Mouse (Mus musculus) limb, embryonic 12.5 days (tissue): ENCODE results near the gene Strn3. TPM values are rescaled to one million over a fixed set of nuclear protein-coding genes. Genes with fewer than 3 reads are reported as not detected.
"Not testable (repeated sequence)": the region's sequence is repeated elsewhere in the genome, so short reads cannot be mapped to it uniquely, and the experiment has no call there.

ENCODE experiments used
- ATAC-seq: fragments of 200-750 bp; cut with Nextera tagmentation; 2 replicates; pipeline ENCODE4 v1.8.0; 2017; ENCODE audit warnings: low read depth, moderate TSS enrichment; ENCODE audit not compliant: insufficient number of reproducible peaks, insufficient read depth, low FRiP score, low TSS enrichment
- H3K27ac ChIP-seq: fragments of 300-500 bp; sonication (generic); 2 replicates; pipeline ENCODE4 v1.5.1; 2016; ENCODE audit warnings: mild to moderate bottlenecking, moderate library complexity
- H3K27me3 ChIP-seq: fragments of 300-500 bp; sonication (generic); 2 replicates; pipeline ENCODE4 v1.6.1; 2016; ENCODE audit warnings: mild to moderate bottlenecking, moderate library complexity
- H3K36me3 ChIP-seq: fragments of 300-500 bp; sonication (generic); 2 replicates; pipeline ENCODE4 v1.6.1; 2016; ENCODE audit warnings: mild to moderate bottlenecking, moderate library complexity
- H3K4me1 ChIP-seq: fragments of 300-500 bp; sonication (generic); replicated peaks from 2 replicates; pipeline ENCODE4 v1.6.1; 2016
- H3K4me2 ChIP-seq: fragments of 300-500 bp; sonication (generic); 2 replicates; pipeline ENCODE4 v1.6.1; 2016; ENCODE audit warnings: mild to moderate bottlenecking, moderate library complexity
- H3K4me3 ChIP-seq: fragments of 300-500 bp; sonication (generic); replicated peaks from 2 replicates; pipeline ENCODE4 v1.5.1; 2016; ENCODE audit warnings: mild to moderate bottlenecking
- H3K9ac ChIP-seq: fragments of 300-500 bp; sonication (generic); replicated peaks from 2 replicates; pipeline ENCODE4 v1.6.1; 2016; ENCODE audit warnings: mild to moderate bottlenecking, moderate library complexity
- H3K9me3 ChIP-seq: fragments of 300-500 bp; sonication (generic); 2 replicates; pipeline ENCODE4 v1.6.1; 2016; ENCODE audit warnings: mild to moderate bottlenecking, moderate library complexity
- WGBS: fragments of 180-500 bp; shearing (Covaris S2); methylation state at CpG from one replicate; pipeline ENCODE4 v1.1.7; 2016; 5-methylcytosine and 5-hydroxymethylcytosine counted together
- polyA plus RNA-seq: library from polyadenylated mRNA; unstranded; fragments of >200 nt; fragmentation: Nextera tagmentation; extraction: Ambion mirVana; gene quantifications from 2 replicates; pipeline ENCODE4 v1.2.1, GENCODE M21; 2016

Strn3 gene
- polyA plus RNA-seq, 1 experiment from 2014 or later: 63.7 TPM

- H3K9ac ChIP-seq: no peak overlapping the region
- no peaks in the 10 kb centered on the region for H3K27me3 ChIP-seq
- no peaks in the 10 kb centered on the region for H3K4me1 ChIP-seq
- H3K4me3 ChIP-seq: no peak overlapping the region
- H3K4me2 ChIP-seq: no peak overlapping the region
- H3K27ac ChIP-seq: no peak overlapping the region
- no peak for ATAC-seq
- no peaks in the 10 kb centered on the region for H3K9me3 ChIP-seq
- peaks cover 21% of the 10 kb centered on the region for H3K36me3 ChIP-seq
- 93% methylated on average over 1 of the region's 1 CpGs for WGBS
Measured at GRCm38 (mm10) chr12:51655944-51656465, 35.7 kb downstream of the Strn3 start.

GRCm38 (mm10) chr12:51649401-51649800 lies 42.3 kb downstream of the Strn3 start:
- not testable (repeated sequence) for H3K4me2 ChIP-seq, H3K27ac ChIP-seq, H3K27me3 ChIP-seq, H3K9me3 ChIP-seq, H3K4me3 ChIP-seq, H3K9ac ChIP-seq, H3K4me1 ChIP-seq, ATAC-seq
- H3K36me3 ChIP-seq: peaks cover 32% of the 10 kb centered on the region

DNA sequence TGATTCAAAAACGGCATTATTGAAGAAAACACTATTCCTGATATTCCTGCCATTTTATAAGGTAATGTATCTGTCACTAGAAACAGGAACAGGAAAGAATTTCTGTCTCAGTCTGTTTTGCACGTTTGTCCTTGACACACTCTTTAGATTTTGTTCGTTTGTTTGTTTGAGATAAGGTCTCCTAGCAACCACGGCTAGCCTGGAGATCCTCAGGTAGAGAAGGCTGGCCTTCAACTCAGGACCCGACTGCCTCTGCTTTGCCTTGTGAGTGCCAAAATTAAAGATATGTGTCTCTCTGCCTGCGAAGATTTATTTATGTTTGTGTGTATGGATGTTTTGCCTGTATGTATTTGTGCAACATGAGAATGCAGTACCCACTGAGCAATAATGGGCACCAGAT lies 49.8 kb downstream of the Strn3 start:
- Histone ChIP-seq H3K9me3 (no peaks in the 10 kb centered on the region), H3K4me1 (no peaks in the 10 kb centered on the region), H3K27ac (no peak overlapping the region), H3K27me3 (no peaks in the 10 kb centered on the region), H3K4me2 (no peak overlapping the region), H3K36me3 (peaks cover 19% of the 10 kb centered on the region), H3K9ac (no peak overlapping the region), H3K4me3 (no peak overlapping the region)
- ATAC-seq: no peak
- 56% methylated on average over 6 of the region's 6 CpGs for WGBS

GRCm38 (mm10) chr12:51636689-51637470 lies 54.8 kb downstream of the Strn3 start:
- WGBS: 67% methylated on average over 2 of the region's 2 CpGs
- Histone ChIP-seq H3K9me3 (no peaks in the 10 kb centered on the region), H3K4me3 (no peak overlapping the region), H3K9ac (no peak overlapping the region), H3K36me3 (peaks cover 9% of the 10 kb centered on the region), H3K27me3 (no peaks in the 10 kb centered on the region), H3K4me2 (no peak overlapping the region), H3K27ac (no peak overlapping the region), H3K4me1 (no peaks in the 10 kb centered on the region)
- no peak for ATAC-seq

- Histone ChIP-seq H3K4me1 (no peaks in the 10 kb centered on the region), H3K27ac (no peak overlapping the region), H3K4me2 (no peak overlapping the region), H3K9me3 (no peaks in the 10 kb centered on the region), H3K27me3 (no peaks in the 10 kb centered on the region), H3K4me3 (no peak overlapping the region), H3K36me3 (peaks cover 5% of the 10 kb centered on the region), H3K9ac (no peak overlapping the region)
- WGBS: 92% methylated on average over 2 of the region's 2 CpGs
- ATAC-seq: no peak
Measured at GRCm38 (mm10) chr12:51636260-51636659, 55.4 kb downstream of the Strn3 start.

DNA sequence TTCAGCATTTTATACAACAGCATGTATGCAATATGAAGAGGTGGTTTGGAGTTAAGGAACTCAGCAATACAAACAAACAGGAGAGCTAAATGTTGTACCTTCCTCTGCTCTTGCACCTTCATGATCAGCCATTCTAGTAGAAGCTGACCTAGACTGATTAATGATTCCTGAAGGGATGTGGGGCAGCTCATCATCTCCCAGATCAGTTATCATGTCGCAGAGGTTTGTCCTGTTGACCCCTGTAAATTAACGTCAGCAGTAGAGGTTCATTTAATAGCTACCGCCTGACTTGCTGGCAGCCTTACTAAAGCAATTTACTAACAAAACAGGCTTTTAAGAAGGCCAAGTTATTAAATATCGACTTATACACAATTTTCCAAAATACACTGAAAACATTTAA lies 58.2 kb downstream of the Strn3 start:
- ATAC-seq: no peak
- no peak overlapping the region for H3K9ac ChIP-seq
- no peaks in the 10 kb centered on the region for H3K27me3 ChIP-seq
- no peaks in the 10 kb centered on the region for H3K9me3 ChIP-seq
- H3K27ac ChIP-seq: no peak overlapping the region
- no peaks in the 10 kb centered on the region for H3K36me3 ChIP-seq
- no peak overlapping the region for H3K4me2 ChIP-seq
- H3K4me1 ChIP-seq: no peaks in the 10 kb centered on the region
- H3K4me3 ChIP-seq: no peak overlapping the region
- WGBS: 64% methylated on average over 4 of the region's 4 CpGs

DNA sequence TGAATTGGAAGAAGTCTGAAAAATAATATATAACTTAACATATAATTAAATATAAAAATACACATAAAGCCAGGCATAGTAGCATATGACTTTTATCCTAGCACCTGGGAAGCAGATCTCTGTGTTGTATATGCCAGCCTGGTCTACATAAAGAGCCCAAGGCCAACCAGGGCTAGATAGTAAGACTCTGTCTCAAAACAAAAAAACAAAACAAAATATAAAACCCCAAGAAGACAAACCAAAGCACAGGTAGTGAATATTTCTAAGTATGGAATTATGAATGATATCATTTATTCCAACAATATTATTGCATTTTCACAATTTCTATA lies 68.4 kb downstream of the Strn3 start:
- Histone ChIP-seq H3K36me3 (peaks cover 44% of the 10 kb centered on the region), H3K4me1 (no peaks in the 10 kb centered on the region), H3K27me3 (no peaks in the 10 kb centered on the region), H3K4me2 (no peak overlapping the region), H3K9me3 (no peaks in the 10 kb centered on the region), H3K9ac (no peak overlapping the region), H3K27ac (no peak overlapping the region), H3K4me3 (no peak overlapping the region)
- no peak for ATAC-seq

GRCm38 (mm10) chr12:51622670-51623365 lies 68.9 kb downstream of the Strn3 start:
- peaks cover 47% of the 10 kb centered on the region for H3K36me3 ChIP-seq
- H3K9ac ChIP-seq: no peak overlapping the region
- no peak overlapping the region for H3K4me3 ChIP-seq
- H3K4me1 ChIP-seq: no peaks in the 10 kb centered on the region
- no peak overlapping the region for H3K4me2 ChIP-seq
- H3K27ac ChIP-seq: no peak overlapping the region
- 78% methylated on average over 5 of the region's 5 CpGs for WGBS
- no peak for ATAC-seq
- H3K9me3 ChIP-seq: no peaks in the 10 kb centered on the region
- H3K27me3 ChIP-seq: no peaks in the 10 kb centered on the region

GRCm38 (mm10) chr12:51621161-51621560 lies 70.5 kb downstream of the Strn3 start:
- Histone ChIP-seq H3K9me3 (no peaks in the 10 kb centered on the region), H3K27ac (no peak overlapping the region), H3K4me2 (no peak overlapping the region), H3K4me1 (no peaks in the 10 kb centered on the region), H3K36me3 (peaks cover 56% of the 10 kb centered on the region), H3K4me3 (no peak overlapping the region), H3K9ac (no peak overlapping the region), H3K27me3 (no peaks in the 10 kb centered on the region)
- no peak for ATAC-seq
- 94% methylated on average over 5 of the region's 5 CpGs for WGBS

DNA sequence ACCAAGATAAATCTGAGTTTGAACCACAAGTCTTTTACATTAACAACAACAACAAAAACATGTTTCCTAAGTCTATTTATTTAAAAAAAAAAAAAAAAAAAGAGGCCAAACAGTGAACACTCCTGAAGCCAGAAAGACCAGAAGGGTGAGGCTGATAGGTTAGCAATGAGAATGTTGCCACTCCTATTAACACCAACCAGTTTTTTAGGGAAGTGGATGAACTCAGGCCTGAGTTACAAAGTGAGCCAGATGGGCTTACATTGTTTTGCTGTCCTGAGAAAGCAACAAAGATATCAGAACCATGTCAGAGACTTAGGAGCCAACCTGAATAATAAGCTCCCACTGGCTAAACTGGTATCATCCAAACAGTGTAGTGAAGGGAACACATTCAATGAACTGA lies 71.1 kb downstream of the Strn3 start:
- Histone ChIP-seq H3K4me2 (no peak overlapping the region), H3K4me1 (no peaks in the 10 kb centered on the region), H3K4me3 (no peak overlapping the region), H3K9ac (no peak overlapping the region), H3K27ac (no peak overlapping the region), H3K27me3 (no peaks in the 10 kb centered on the region), H3K36me3 (peaks cover 58% of the 10 kb centered on the region), H3K9me3 (no peaks in the 10 kb centered on the region; the same call in 1 of the 2 replicates)
- ATAC-seq: no peak

DNA sequence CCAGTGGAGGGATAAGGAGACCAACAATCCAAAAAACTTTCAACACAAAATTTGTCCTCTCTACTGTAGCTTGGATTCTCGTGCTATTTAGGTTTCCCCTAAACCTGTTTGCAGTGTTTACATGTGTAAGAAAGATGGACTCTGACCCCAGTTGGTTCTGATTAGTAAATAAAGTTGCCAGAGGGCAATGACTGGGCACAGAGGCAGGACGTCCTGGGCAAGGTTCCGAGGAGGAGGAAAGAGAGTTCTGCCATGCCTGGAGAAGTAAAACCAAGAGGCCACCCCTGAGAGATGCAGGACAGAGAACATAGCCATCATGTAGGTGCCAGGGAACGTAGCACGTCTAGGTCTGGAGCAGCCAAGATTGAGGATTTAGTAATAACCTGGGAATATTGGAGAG lies 79.3 kb downstream of the Strn3 start:
- no peak for ATAC-seq
- Histone ChIP-seq H3K27me3 (no peaks in the 10 kb centered on the region), H3K4me1 (no peaks in the 10 kb centered on the region), H3K9ac (no peak overlapping the region), H3K4me3 (no peak overlapping the region), H3K36me3 (peaks cover 69% of the 10 kb centered on the region), H3K27ac (no peak overlapping the region), H3K4me2 (no peak overlapping the region), H3K9me3 (no peaks in the 10 kb centered on the region; the same call in 1 of the 2 replicates)
- WGBS: 82% methylated on average over 5 of the region's 5 CpGs

DNA sequence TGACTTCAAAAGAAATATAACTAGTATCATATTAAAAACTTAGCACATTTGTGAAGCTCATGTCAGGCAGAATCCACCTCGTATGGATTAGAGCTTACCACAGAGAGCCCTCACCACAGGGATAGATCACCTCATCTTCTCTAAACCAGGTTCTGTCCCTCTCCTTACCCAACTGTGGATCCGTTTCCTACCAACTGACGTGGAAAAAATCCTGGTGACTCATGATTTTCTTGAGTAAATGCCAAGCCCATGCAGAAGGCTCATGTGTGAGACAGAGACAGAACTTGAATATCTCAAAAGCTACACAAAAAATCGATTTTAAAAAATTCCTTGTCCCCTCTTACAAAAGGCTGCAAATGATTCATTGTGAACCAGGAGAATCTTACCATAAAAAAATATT lies 85.6 kb downstream of the Strn3 start:
- H3K27me3 ChIP-seq: no peaks in the 10 kb centered on the region
- whole genome bisulfite sequencing: 88% methylated on average over 4 of the region's 4 CpGs
- H3K9ac ChIP-seq: no peak overlapping the region
- no peak overlapping the region for H3K27ac ChIP-seq
- H3K4me2 ChIP-seq: no peak overlapping the region
- H3K4me3 ChIP-seq: no peak overlapping the region
- H3K36me3 ChIP-seq: peaks cover 26% of the 10 kb centered on the region
- no peaks in the 10 kb centered on the region for H3K4me1 ChIP-seq
- no peak for ATAC-seq
- H3K9me3 ChIP-seq: no peaks in the 10 kb centered on the region
